Mouse (Mus musculus) brain, embryonic 14.5 days (tissue): ENCODE data around the gene Phlda2. TPM values are rescaled to one million over a fixed set of nuclear protein-coding genes. Genes with fewer than 3 reads are reported as not detected.

Experiments
- DNase-seq: peaks from one replicate; pipeline ENCODE4 v3.0.0-alpha.2; 2011; ENCODE audit warnings: low read depth
- CTCF ChIP-seq: fragments of 200-500 bp; IDR thresholded peaks from 2 replicates; pipeline ENCODE4 v1.5.1; 2012; ENCODE audit warnings: inconsistent platforms, mild to moderate bottlenecking, moderate library complexity, borderline replicate concordance; ENCODE audit not compliant: insufficient read depth, insufficient read length; ENCODE audit errors: extremely low read depth
- POLR2A ChIP-seq: fragments of 200-500 bp; IDR thresholded peaks from 2 replicates; pipeline ENCODE4 v1.6.1; 2012; ENCODE audit warnings: mild to moderate bottlenecking, inconsistent platforms, borderline replicate concordance; ENCODE audit not compliant: poor library complexity, insufficient read depth, insufficient read length, severe bottlenecking; ENCODE audit errors: extremely low read depth
- polyA plus RNA-seq: library from polyadenylated mRNA; depleted of rRNA; stranded (reverse); fragments of >200 nt; gene quantifications from 2 replicates; pipeline ENCODE4 v1.2.3, GENCODE M21; 2012

The Phlda2 gene
- polyA plus RNA-seq, 1 experiment = 0.78 TPM

DNA sequence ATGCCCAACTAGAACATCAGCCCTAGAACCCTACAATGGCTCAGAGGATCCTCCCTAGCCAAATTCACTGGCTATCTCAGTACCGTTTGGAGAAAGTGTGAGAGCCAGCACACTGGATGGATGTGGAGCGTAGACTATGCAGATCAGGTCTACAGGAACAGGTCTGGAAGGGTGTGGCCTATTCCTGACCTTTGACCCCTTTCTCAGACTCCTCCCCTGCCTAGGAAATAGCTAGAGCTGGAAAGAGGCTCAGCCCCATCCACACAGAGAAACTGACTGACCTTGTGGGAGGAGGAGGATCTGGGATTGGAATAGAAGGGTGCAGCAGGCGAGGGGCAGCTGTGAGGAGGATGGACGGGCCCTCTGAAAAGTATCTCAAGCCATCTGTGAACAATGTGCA, 4.4 kb downstream of the Phlda2 start:
- no peak for DNase-seq
- TF ChIP-seq POLR2A (no peak), CTCF (no peak)

DNA sequence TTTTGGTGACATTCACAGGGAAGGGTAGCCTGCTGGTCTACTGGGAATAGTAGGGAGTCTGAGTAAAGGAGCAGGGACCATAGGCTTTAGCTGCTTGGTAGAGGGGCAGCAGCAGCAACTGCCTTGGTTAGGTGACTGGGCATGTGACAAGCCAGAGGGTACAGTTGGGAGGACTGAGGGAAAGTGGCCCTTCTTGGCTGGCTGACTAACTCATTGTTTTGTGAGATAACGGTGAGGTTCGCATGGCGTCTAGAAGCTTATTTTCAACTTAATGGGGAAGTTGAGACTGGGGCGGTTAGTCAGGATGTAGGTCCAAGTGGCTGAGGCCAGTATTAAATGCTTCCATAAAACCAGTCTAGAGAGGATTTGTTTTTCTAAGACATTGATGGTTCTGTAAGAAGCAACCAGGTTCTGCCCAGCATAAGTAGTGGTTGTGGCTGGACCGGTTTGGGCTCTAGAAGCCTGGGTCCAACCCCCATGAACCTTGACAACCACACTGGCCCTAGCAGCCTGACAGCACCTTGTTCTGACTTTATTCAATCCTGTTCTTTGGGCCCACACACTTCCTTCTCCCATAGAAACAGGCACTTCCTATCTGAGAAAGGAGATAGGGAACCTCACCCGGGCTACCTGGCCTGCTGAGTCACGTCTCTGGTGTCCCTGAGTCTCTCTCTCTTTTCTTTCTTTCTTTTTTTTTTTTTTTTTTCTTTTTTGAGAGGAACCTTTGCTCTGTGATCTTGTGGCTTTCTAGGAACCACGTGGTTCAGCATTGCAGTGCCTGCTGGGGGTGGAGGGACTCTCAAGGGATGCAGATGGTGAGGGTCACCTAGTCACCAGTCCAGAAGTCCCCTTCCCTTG, 7.6 kb downstream of the Phlda2 start:
- no peak for TF ChIP-seq CTCF
- TF ChIP-seq POLR2A = no peak
- DNase-seq = no peak

DNA sequence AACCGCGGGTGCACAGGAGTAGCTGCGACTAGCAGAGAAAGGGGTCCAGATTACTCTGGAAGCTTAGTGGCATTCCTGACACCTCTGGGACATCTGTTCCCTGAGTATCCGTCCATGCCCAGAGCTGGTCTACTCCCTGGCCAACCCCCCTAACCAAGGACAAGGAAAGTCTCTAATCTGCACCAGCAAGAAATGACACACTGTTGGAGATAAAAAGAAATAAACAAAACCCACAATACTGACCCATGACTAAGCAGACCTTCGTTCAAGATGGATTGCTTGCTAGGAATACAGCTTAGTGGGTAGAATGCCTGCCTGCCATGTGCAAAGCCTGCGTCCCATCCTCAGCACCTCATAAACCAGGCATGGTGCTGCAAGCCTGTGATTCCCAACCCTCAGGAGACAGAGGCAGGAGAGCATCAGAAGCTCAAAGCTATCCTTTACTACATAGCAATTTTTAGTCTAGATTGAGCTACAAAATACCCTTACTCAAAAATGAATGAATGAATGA, 9.3 kb downstream of the Phlda2 start:
- TF ChIP-seq CTCF (no peak), POLR2A (no peak)

DNA sequence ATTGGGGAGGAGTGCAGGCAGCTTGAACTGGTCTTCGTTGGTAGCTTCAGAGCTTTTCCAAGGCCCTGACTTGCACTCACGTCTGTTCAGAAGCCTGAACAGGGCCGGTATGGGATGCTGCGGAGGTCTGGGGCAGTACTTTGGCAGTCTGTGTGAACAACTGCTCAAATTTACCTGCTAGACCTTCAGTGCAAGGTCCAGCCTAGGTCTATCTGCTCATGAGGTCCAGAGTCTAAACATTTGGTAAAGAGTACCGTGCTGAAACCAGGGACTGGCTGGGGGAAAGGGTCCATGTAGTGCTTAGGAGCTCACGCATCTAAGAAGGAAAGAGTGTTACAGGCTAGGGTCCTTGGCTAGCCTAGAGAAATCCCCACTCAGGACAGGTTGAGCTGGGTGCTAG, 13.2 kb downstream of the Phlda2 start:
- no peak for DNase-seq
- TF ChIP-seq CTCF (no peak), POLR2A (no peak)

More for the DNA sequence above, 9.3 kb downstream of the Phlda2 start:
- no peak for DNase-seq

GRCm38 (mm10) chr7:143482541-143482940, 20.4 kb downstream of the Phlda2 start:
- DNase-seq = no peak
- TF ChIP-seq POLR2A (no peak), CTCF (no peak)

- TF ChIP-seq POLR2A = no peak
- no peak for TF ChIP-seq CTCF
- no peak for DNase-seq
Measured at GRCm38 (mm10) chr7:143481806-143482387, 21.1 kb downstream of the Phlda2 start.

- peak; percentile 41 for DNase-seq
- TF ChIP-seq CTCF (peak; percentile 61), POLR2A (no peak)
Measured at GRCm38 (mm10) chr7:143480498-143480897, 22.5 kb downstream of the Phlda2 start.

DNA sequence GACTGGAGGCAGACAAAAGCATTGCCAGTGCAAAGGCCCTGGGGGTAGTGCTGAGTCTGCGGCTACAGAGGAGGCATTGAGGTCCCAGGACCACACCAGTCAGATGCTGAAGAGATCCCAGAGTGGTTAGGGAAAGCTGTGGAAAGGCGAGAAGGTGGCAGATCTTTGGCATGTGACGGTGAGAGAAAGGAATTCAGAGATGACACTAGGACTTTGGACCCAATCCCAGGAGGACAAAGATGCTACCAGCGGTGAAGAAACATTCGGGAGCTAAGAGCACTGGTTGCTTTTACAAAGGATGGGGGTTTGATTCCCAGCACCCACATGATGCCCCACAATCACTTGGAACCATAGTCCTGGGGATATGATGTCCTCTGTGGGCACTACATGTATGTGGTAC, 25.1 kb downstream of the Phlda2 start:
- TF ChIP-seq POLR2A (no peak), CTCF (no peak)
- DNase-seq = no peak

DNA sequence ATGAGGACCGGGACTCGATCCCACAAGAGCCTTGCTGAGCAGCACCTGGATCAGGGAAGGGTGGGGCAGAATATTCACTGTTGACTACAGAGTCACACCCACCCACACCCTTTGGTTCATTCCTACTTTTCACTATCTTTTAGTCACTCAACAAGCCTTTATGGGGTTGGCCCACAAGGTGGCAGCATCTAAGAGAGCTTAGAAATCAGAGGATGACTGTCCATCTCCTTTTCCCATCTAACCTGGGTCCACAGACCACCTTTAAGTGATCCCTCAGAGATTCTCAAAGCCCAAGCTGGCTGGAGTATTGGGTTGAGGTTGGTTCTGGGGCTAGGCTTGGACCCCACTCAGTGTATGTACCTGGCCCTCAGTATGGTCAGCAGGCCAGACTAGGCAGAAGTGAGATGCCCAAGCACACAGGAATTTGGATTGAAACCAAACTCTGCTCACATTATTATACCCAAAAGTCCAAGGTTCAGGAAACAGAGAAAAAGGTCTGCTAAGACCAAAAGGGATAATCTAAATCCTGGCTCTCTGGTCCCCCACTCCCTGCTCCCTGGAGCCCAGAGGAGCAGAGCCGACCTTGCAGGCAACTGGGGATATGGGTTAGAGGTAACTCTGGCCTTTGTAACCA, 26.1 kb downstream of the Phlda2 start:
- no peak for TF ChIP-seq CTCF
- DNase-seq = no peak

GRCm38 (mm10) chr7:143475876-143476275, 27.1 kb downstream of the Phlda2 start:
- TF ChIP-seq CTCF (no peak), POLR2A (no peak)
- no peak for DNase-seq

DNA sequence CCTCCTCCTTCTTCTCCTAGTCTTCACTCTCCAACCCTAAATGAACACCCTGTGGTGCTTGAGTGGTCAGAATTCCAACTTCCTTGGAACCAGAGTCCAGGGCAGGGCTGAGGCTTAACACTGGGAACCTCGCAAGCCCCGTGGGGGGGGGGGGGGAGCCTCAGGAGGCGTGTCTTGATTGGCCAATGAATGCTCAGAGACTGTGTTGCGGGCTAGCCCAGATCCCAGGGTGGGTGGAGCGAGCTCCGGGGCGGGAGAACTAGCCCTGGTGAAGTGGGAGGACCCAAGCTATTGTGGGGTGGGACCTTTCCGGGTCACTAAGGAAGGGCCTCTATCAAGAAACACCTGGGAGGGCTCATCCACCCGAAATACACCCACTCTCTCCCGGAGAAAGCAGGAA, 28.1 kb downstream of the Phlda2 start:
- DNase-seq = no peak
- no peak for TF ChIP-seq POLR2A
- no peak for TF ChIP-seq CTCF
